Mouse (Mus musculus): ENCODE measurements at regions not wholly inside any gene's neighbourhood (a gene's known extent, or its start where the extent isn't known, plus 50 kb on each side); places are given as distances from the start of the nearest gene placed in this dataset.

GRCm38 (mm10) chr8:103853048-103853447 lies 248.4 kb upstream of the Cdh5 start:
- no peaks in the 10 kb centered on the region for H3K9me3 ChIP-seq
- no peak for ATAC-seq (ENCODE audit: insufficient number of reproducible peaks, insufficient read depth, low FRiP score, low TSS enrichment, low read depth)
- H3K9ac ChIP-seq (replicated peaks), result no peak overlapping the region
- H3K4me3 ChIP-seq (replicated peaks), result no peak overlapping the region
- no peaks in the 10 kb centered on the region for H3K4me1 ChIP-seq (replicated peaks)
- no peaks in the 10 kb centered on the region for H3K27me3 ChIP-seq
- H3K36me3 ChIP-seq, result no peaks in the 10 kb centered on the region
- no peak overlapping the region for H3K4me2 ChIP-seq
- WGBS, result 82% methylated on average over 4 of the region's 4 CpGs
- H3K27ac ChIP-seq, result no peak overlapping the region

- Histone ChIP-seq H3K4me2 (no peak overlapping the region), H3K4me1 (replicated peaks) (no peaks in the 10 kb centered on the region)
These were observed 246.1 kb upstream of the Cdh5 start for GRCm38 (mm10) chr8:103855291-103855690.

GRCm38 (mm10) chr8:103859130-103859529 lies 242.3 kb upstream of the Cdh5 start:
- H3K9ac ChIP-seq (replicated peaks), result no peak overlapping the region
- no peaks in the 10 kb centered on the region for H3K9me3 ChIP-seq
- H3K27me3 ChIP-seq, result no peaks in the 10 kb centered on the region
- H3K36me3 ChIP-seq, result no peaks in the 10 kb centered on the region
- no peak overlapping the region for H3K4me2 ChIP-seq
- no peak overlapping the region for H3K27ac ChIP-seq
- H3K4me3 ChIP-seq (replicated peaks), result no peak overlapping the region
- 88% methylated on average over 1 of the region's 1 CpGs for WGBS
- H3K4me1 ChIP-seq (replicated peaks), result peaks cover 18% of the 10 kb centered on the region
- no peak for ATAC-seq (ENCODE audit: insufficient number of reproducible peaks, insufficient read depth, low FRiP score, low TSS enrichment, low read depth)

More at GRCm38 (mm10) chr8:103855291-103855690, 246.1 kb upstream of the Cdh5 start:
- Histone ChIP-seq H3K9me3 (no peaks in the 10 kb centered on the region), H3K27me3 (no peaks in the 10 kb centered on the region), H3K36me3 (no peaks in the 10 kb centered on the region), H3K27ac (no peak overlapping the region), H3K9ac (replicated peaks) (no peak overlapping the region), H3K4me3 (replicated peaks) (no peak overlapping the region)
- WGBS, result 67% methylated on average over 9 of the region's 9 CpGs
- no peak for ATAC-seq (ENCODE audit: insufficient number of reproducible peaks, insufficient read depth, low FRiP score, low TSS enrichment, low read depth)

- Histone ChIP-seq H3K36me3 (no peaks in the 10 kb centered on the region), H3K4me1 (replicated peaks) (peaks cover 15% of the 10 kb centered on the region), H3K4me2 (no peak overlapping the region), H3K27ac (no peak overlapping the region), H3K27me3 (peaks cover 6% of the 10 kb centered on the region; the same call in 1 of the 2 replicates), H3K9me3 (no peaks in the 10 kb centered on the region), H3K4me3 (replicated peaks) (no peak overlapping the region), H3K9ac (replicated peaks) (no peak overlapping the region)
- WGBS, result 28% methylated on average over 7 of the region's 7 CpGs
- ATAC-seq (ENCODE audit: insufficient number of reproducible peaks, insufficient read depth, low FRiP score, low TSS enrichment, low read depth), result no peak
These were observed 227.6 kb upstream of the Cdh5 start for GRCm38 (mm10) chr8:103873598-103874502.

GRCm38 (mm10) chr8:103874506-103874905 lies 226.9 kb upstream of the Cdh5 start:
- Histone ChIP-seq H3K4me2 (no peak overlapping the region), H3K9ac (replicated peaks) (no peak overlapping the region), H3K4me1 (replicated peaks) (peaks cover 15% of the 10 kb centered on the region), H3K27ac (no peak overlapping the region), H3K36me3 (no peaks in the 10 kb centered on the region), H3K4me3 (replicated peaks) (no peak overlapping the region), H3K9me3 (no peaks in the 10 kb centered on the region), H3K27me3 (peaks cover 6% of the 10 kb centered on the region; the same call in 1 of the 2 replicates)
- ATAC-seq (ENCODE audit: insufficient number of reproducible peaks, insufficient read depth, low FRiP score, low TSS enrichment, low read depth), result no peak
- WGBS, result 51% methylated on average over 8 of the region's 8 CpGs

GRCm38 (mm10) chr8:103879505-103879904 lies 221.9 kb upstream of the Cdh5 start:
- WGBS, result 88% methylated on average over 2 of the region's 2 CpGs
- Histone ChIP-seq H3K36me3 (no peaks in the 10 kb centered on the region), H3K27me3 (0 out of 2 replicates have a peak, but pooled peaks cover 4% of the 10 kb centered on the region), H3K9me3 (no peaks in the 10 kb centered on the region), H3K4me3 (replicated peaks) (no peak overlapping the region), H3K27ac (no peak overlapping the region), H3K9ac (replicated peaks) (no peak overlapping the region), H3K4me2 (no peak overlapping the region), H3K4me1 (replicated peaks) (peaks cover under 1% of the 10 kb centered on the region; the same call in 1 of the 2 replicates)
- ATAC-seq (ENCODE audit: insufficient number of reproducible peaks, insufficient read depth, low FRiP score, low TSS enrichment, low read depth), result no peak

- no peaks in the 10 kb centered on the region for H3K9me3 ChIP-seq
- H3K9ac ChIP-seq (replicated peaks), result no peak overlapping the region
- H3K4me3 ChIP-seq (replicated peaks), result no peak overlapping the region
- H3K27me3 ChIP-seq, result 0 out of 2 replicates have a peak, but pooled peaks cover 2% of the 10 kb centered on the region
- no peaks in the 10 kb centered on the region for H3K36me3 ChIP-seq
- WGBS, result 84% methylated on average over 14 of the region's 14 CpGs
- H3K27ac ChIP-seq, result no peak overlapping the region
- H3K4me1 ChIP-seq (replicated peaks), result no peaks in the 10 kb centered on the region
- H3K4me2 ChIP-seq, result no peak overlapping the region
- no peak for ATAC-seq (ENCODE audit: insufficient number of reproducible peaks, insufficient read depth, low FRiP score, low TSS enrichment, low read depth)
These were observed 220.8 kb upstream of the Cdh5 start for GRCm38 (mm10) chr8:103880431-103881145.

GRCm38 (mm10) chr8:103881146-103881486 lies 220.3 kb upstream of the Cdh5 start:
- ATAC-seq (ENCODE audit: insufficient number of reproducible peaks, insufficient read depth, low FRiP score, low TSS enrichment, low read depth), result no peak
- Histone ChIP-seq H3K9ac (replicated peaks) (no peak overlapping the region), H3K27ac (no peak overlapping the region)

GRCm38 (mm10) chr8:103884873-103885780 lies 216.3 kb upstream of the Cdh5 start:
- H3K4me3 ChIP-seq (replicated peaks), result no peak overlapping the region
- H3K4me1 ChIP-seq (replicated peaks), result no peaks in the 10 kb centered on the region
- no peak overlapping the region for H3K4me2 ChIP-seq
- no peak overlapping the region for H3K9ac ChIP-seq (replicated peaks)
- no peaks in the 10 kb centered on the region for H3K9me3 ChIP-seq
- H3K27ac ChIP-seq, result no peak overlapping the region
- WGBS, result 86% methylated on average over 12 of the region's 12 CpGs
- H3K27me3 ChIP-seq, result no peaks in the 10 kb centered on the region
- ATAC-seq (ENCODE audit: insufficient number of reproducible peaks, insufficient read depth, low FRiP score, low TSS enrichment, low read depth), result no peak
- no peaks in the 10 kb centered on the region for H3K36me3 ChIP-seq

More at GRCm38 (mm10) chr8:103881146-103881486, 220.3 kb upstream of the Cdh5 start:
- no peak overlapping the region for H3K4me2 ChIP-seq
- no peaks in the 10 kb centered on the region for H3K9me3 ChIP-seq
- H3K4me1 ChIP-seq (replicated peaks), result no peaks in the 10 kb centered on the region
- no peak overlapping the region for H3K4me3 ChIP-seq (replicated peaks)
- no peaks in the 10 kb centered on the region for H3K36me3 ChIP-seq
- WGBS, result 80% methylated on average over 3 of the region's 3 CpGs
- 0 out of 2 replicates have a peak, but pooled peaks cover 2% of the 10 kb centered on the region for H3K27me3 ChIP-seq

- 78% methylated on average over 6 of the region's 6 CpGs for WGBS
These were observed 206.8 kb upstream of the Cdh5 start for GRCm38 (mm10) chr8:103894589-103894988.

More at GRCm38 (mm10) chr8:103894589-103894988, 206.8 kb upstream of the Cdh5 start:
- no peak for ATAC-seq (ENCODE audit: insufficient number of reproducible peaks, insufficient read depth, low FRiP score, low TSS enrichment, low read depth)
- H3K9me3 ChIP-seq, result no peaks in the 10 kb centered on the region
- H3K9ac ChIP-seq (replicated peaks), result no peak overlapping the region
- H3K36me3 ChIP-seq, result no peaks in the 10 kb centered on the region
- no peak overlapping the region for H3K27ac ChIP-seq
- H3K27me3 ChIP-seq, result no peaks in the 10 kb centered on the region
- H3K4me3 ChIP-seq (replicated peaks), result no peak overlapping the region
- peaks cover 15% of the 10 kb centered on the region for H3K4me1 ChIP-seq (replicated peaks)
- H3K4me2 ChIP-seq, result no peak overlapping the region

Measured in limb, embryonic 12.5 days (tissue).